Mouse (Mus musculus) left cerebral cortex, adult 9 months (tissue): ENCODE data around the gene Mapk8ip3.
"Not testable (repeated sequence)": the region's sequence is repeated elsewhere in the genome, so short reads cannot be mapped to it uniquely, and the experiment has no call there.

Source experiments
- DNase-seq, 2 experiments: peaks; one replicate each; pipeline ENCODE4 v3.0.0; 2022; ENCODE audit warnings: low spot score in 2 of 2

The Mapk8ip3 gene

GRCm38 (mm10) chr17:24936259-24937237 lies at the start of gene Mapk8ip3:
TSS of gene Mapk8ip3 (minus strand) at chr17:24936977.
- DNase-seq: peak; percentile 87 to 96

GRCm38 (mm10) chr17:24960852-24961715 lies 24.3 kb upstream of the Mapk8ip3 start:
- DNase-seq: no peak

DNA sequence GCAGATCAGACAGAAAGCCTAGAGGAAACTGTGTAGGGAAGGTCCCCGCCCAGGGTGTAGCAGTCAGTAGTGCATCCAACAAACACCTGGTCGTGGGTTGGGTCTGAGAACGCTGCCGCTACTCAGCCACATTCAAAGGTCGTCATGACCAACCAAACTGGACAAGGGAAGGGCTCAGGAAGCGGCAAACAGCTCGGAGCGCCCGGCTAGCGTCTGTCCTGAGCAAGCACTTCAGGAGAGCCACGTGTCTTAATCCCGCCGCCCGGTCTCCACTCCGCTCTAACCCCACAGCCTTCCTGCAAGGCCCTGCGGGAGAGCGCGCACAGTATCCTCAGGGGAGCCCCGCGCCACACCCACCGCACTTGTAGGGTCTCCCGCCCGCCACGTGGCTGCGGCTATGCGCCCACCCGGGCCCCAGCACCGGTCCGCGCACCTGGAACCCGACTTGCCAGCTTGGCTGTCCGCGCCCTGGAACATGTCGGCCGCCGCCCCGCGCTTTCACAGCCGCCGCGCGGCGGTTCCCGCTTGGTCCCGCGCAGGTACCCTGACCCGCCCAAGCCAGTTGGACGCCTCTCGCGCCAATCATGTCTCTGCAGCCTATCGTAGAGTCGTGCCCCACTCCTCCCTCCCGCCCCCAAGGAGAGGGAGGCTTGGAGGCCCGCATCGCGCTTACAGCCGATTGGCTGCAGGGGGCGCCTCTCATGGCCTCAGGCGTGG lies 23.5 kb upstream of the Mapk8ip3 start, which contains the start of gene Jpt2:
Jpt2 (minus strand) TSS at position 555 of the 717 bp plus-strand sequence.
- peak; percentile 92 to 98 for DNase-seq

DNA sequence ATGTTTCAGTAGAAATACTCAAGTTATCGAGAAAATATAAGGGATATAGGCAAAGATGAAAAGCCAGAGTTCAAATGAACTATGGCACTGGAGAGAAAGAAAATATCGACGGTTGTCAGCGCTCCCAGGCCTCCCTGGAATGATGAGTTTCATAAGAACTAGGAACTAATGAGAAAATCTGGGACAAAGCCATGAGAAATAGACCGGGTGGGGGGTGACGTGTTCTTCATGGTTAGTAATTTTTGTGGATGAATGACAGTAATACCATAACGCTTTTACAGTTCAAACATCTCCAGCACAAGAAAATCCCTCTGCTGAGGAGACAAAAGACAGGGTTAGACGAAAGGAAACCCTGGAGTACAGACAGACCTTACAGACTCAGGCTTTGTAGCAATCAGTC lies 22.6 kb upstream of the Mapk8ip3 start:
- no peak for DNase-seq

- DNase-seq: no peak
Measured at GRCm38 (mm10) chr17:24953291-24953690, 16.5 kb upstream of the Mapk8ip3 start.

- DNase-seq: no peak
Measured at GRCm38 (mm10) chr17:24950671-24951070, 13.9 kb upstream of the Mapk8ip3 start.

GRCm38 (mm10) chr17:24948204-24948603 lies 11.4 kb upstream of the Mapk8ip3 start:
- no peak for DNase-seq

DNA sequence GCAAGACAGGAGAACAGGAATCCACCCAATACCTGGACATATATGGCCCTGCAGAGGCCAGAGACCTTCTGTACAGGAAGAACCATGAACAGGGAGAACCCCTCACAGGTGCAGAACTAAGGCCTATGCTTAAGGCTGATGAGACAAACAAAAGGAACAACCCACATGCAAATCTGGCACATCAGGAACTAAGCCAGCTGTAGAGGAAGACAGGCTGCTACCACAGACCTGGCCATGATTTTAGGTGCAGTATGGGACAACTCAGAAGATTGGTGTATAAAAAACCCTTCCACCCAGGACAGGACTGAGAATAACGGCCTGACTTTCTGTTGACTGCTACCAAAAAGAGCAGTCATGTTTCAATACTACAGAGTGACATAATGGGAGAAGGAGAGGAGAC lies 6.8 kb upstream of the Mapk8ip3 start:
- DNase-seq: not testable (repeated sequence)

GRCm38 (mm10) chr17:24943036-24943435 lies 6.3 kb upstream of the Mapk8ip3 start:
- peak; percentile 36 to 74 for DNase-seq

DNA sequence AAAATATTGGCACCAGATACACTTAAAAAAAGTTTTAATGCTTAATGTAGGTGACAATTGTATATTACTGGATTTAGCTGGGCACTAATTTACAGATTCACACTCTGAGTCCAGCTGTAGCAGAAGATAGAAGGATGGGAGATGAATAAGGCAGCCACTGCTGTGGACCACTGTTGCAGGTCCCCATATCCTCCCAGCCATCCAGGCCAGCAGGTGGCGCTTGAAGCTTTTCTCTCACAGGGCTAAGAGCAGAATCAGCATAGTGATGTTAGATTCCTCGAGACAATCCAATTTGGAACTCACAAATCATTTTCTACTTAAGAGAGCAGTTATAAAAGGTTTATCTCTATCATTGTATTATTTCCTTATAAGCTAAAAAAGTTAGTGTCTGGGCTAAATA lies 5.7 kb upstream of the Mapk8ip3 start:
- peak in 1 of 2 experiments; percentile 49 for DNase-seq

DNA sequence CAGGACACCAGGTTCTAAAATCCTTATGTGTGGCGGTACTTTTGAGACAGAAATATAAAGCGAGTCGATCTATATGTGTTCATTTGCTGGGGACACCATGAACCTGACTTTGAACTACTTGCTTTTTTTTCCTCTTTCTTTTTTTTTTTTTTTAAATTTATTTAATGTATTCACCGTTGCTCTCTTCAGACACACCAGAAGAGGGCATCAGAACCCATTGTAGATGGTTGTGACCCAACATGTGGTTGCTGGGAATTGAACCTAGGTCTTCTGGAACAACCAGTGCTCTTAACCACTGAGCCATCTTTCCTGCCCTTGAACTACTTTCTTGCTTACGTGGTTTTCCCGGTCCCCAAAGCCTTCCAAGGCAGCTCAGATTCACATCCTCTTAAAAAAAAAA lies 489 bp upstream of the Mapk8ip3 start:
- DNase-seq: no peak

GRCm38 (mm10) chr17:24935666-24936065 lies 1.1 kb downstream of the Mapk8ip3 start:
- DNase-seq: no peak

- no peak for DNase-seq
Measured at GRCm38 (mm10) chr17:24934926-24935325, 1.9 kb downstream of the Mapk8ip3 start.

GRCm38 (mm10) chr17:24933163-24933562 lies 3.6 kb downstream of the Mapk8ip3 start:
- no peak for DNase-seq

DNA sequence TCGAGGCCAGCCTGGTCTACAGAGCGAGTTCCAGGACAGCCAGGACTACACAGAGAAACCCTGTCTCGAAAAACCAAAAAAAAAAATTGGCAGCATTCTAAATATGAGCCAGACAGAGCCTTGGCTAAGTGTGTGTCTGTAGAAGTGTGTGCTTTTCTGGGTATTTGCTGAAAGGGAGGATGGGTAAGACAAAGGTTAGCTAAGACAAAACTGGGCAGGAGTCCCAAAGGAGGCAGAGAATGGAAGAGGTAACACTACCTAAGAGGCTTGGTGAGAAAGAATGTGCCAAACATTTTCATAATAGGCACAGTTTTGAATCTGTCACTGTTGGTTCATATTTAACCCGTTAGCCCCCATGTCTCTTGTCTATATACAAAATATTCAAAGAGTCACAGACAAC lies 4.3 kb downstream of the Mapk8ip3 start:
- no peak for DNase-seq

DNA sequence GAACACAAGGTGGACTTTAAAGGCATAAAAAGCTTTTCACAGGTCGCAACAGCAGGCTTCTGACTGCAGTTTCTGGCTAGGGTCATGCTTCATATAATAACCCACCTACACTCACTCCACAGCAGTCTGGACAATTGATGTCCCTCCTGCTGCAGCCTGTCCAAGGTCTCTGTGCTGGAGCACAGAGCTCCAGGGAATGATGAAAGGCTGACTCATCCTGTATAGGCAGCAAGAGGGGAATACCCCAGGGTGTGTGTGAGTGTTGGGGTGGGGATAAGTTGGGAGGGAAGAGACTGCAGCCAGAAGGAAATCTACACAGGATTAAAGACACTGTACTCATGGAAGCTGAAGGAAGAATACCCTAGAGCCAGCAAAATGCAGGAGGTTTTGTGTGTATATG lies 7.3 kb downstream of the Mapk8ip3 start:
- no peak for DNase-seq

GRCm38 (mm10) chr17:24923246-24923645 lies 13.5 kb downstream of the Mapk8ip3 start:
- DNase-seq: no peak

GRCm38 (mm10) chr17:24913984-24914383 lies 22.8 kb downstream of the Mapk8ip3 start:
- DNase-seq: no peak

DNA sequence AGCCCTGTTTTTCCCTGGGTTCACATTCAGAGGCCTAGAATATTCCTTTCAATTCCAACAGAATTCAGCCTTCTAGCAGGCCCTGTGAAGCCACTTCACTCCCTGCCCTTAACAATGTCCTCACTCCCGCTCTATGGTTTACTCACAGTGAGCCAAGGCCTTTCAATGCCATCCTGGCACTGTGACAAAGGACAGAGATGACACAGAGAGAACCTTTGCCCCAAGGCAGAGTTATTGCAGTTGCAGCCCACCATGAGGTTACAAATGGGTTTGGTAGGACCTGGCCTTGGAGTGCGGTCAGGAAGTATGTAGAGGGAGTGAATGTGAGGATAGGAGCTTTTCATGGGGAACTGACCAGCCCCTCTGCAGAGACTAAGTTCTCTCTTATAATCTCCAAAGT lies 29.2 kb downstream of the Mapk8ip3 start:
- DNase-seq: no peak

DNA sequence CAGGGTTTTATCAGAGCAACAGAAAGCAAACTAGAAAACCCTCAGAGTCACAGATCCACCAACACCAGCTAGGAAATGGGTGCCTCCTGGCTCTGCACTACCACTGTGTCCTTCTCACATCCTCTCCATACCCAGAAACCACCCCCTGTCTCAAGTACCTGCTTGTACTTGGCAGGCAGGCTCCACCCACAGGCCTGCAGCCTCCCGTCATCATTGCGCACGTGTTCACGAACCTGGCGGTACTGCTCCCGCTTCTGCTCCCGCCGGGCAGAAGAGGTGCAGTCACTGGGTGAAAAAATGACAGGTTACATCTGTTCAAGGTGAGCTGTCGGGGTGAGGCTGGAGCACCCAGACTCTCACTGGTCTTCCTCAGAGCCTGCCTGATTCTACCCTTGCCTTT lies 33.0 kb downstream of the Mapk8ip3 start:
- no peak for DNase-seq

GRCm38 (mm10) chr17:24902671-24903474 lies 33.9 kb downstream of the Mapk8ip3 start:
- DNase-seq: no peak
